Mouse (Mus musculus) intestine, embryonic 16.5 days (tissue): ENCODE measurements around the gene Ubox5. TPM values are rescaled to one million over a fixed set of nuclear protein-coding genes. Genes with fewer than 3 reads are reported as not detected.
A peak's percentile ranks its signal among the peaks of the same experiment; 100 is the strongest.

Source experiments
- ATAC-seq: fragments of 200-750 bp; cut with Nextera tagmentation; 2 replicates; pipeline ENCODE4 v1.8.0; 2017; ENCODE audit warnings: moderate TSS enrichment, moderate library complexity
- H3K27ac ChIP-seq: fragments of 300-500 bp; sonication (generic); 2 replicates; pipeline ENCODE4 v1.5.1; 2014; ENCODE audit warnings: mild to moderate bottlenecking, low read length
- H3K27me3 ChIP-seq: fragments of 300-500 bp; sonication (generic); replicated peaks from 2 replicates; pipeline ENCODE4 v1.6.1; 2014; ENCODE audit warnings: low read length, control low read depth, mixed read lengths; ENCODE audit not compliant: control insufficient read depth, insufficient read depth
- H3K36me3 ChIP-seq: fragments of 300-500 bp; sonication (generic); 2 replicates; pipeline ENCODE4 v1.6.1; 2014; ENCODE audit warnings: low read length, control low read depth; ENCODE audit not compliant: control insufficient read depth, insufficient read depth
- H3K4me1 ChIP-seq: fragments of 300-500 bp; sonication (generic); 2 replicates; pipeline ENCODE4 v1.6.1; 2014; ENCODE audit warnings: low read length, control low read depth, mixed read lengths; ENCODE audit not compliant: control insufficient read depth, insufficient read depth
- H3K4me2 ChIP-seq: fragments of 300-500 bp; sonication (generic); 2 replicates; pipeline ENCODE4 v1.6.1; 2014; ENCODE audit warnings: low read depth, low read length, control low read depth
- H3K4me3 ChIP-seq: fragments of 300-500 bp; sonication (generic); 2 replicates; pipeline ENCODE4 v1.5.1; 2014; ENCODE audit warnings: mild to moderate bottlenecking, low read length
- H3K9ac ChIP-seq: fragments of 300-500 bp; sonication (generic); 2 replicates; pipeline ENCODE4 v1.6.1; 2014; ENCODE audit warnings: low read depth, low read length
- H3K9me3 ChIP-seq: fragments of 300-500 bp; sonication (generic); 2 replicates; pipeline ENCODE4 v1.6.1; 2016; ENCODE audit warnings: low read length, control low read depth; ENCODE audit not compliant: control insufficient read depth
- WGBS: fragments of 180-500 bp; shearing (Covaris S2); extraction: QIAGEN DNeasy Blood & Tissue Kit; methylation state at CpG from one replicate; pipeline ENCODE4 v1.1.7; 2014; 5-methylcytosine and 5-hydroxymethylcytosine counted together
- polyA plus RNA-seq: library from polyadenylated mRNA; unstranded; fragments of >200 nt; fragmentation: Nextera tagmentation; extraction: Ambion mirVana; gene quantifications from 2 replicates; pipeline ENCODE4 v1.2.1, GENCODE M21; 2015

The Ubox5 gene
- polyA plus RNA-seq, 1 experiment from 2014 or later, result 12.0 TPM

GRCm38 (mm10) chr2:130638101-130638611, 8.3 kb upstream of the Ubox5 start:
- peak; percentile 85 for ATAC-seq
- Histone ChIP-seq H3K4me1 (peaks cover 28% of the 10 kb centered on the region), H3K9me3 (no peaks in the 10 kb centered on the region)

GRCm38 (mm10) chr2:130635847-130636246, 6.0 kb upstream of the Ubox5 start:
- Histone ChIP-seq H3K27me3 (peaks cover 11% of the 10 kb centered on the region), H3K9ac (peak overlapping the region; percentile 64), H3K36me3 (no peaks in the 10 kb centered on the region), H3K27ac (peak overlapping the region; percentile 47; the same call in 1 of the 2 replicates), H3K4me3 (peak overlapping the region; percentile 42), H3K4me2 (peak overlapping the region; percentile 64), H3K9me3 (no peaks in the 10 kb centered on the region), H3K4me1 (peaks cover 24% of the 10 kb centered on the region)
- no peak for ATAC-seq
- 28% methylated on average over 21 of the region's 21 CpGs for WGBS

More at GRCm38 (mm10) chr2:130638101-130638611, 8.3 kb upstream of the Ubox5 start:
- peak overlapping the region; percentile 51 for H3K4me3 ChIP-seq
- peak overlapping the region; percentile 55 for H3K4me2 ChIP-seq
- H3K9ac ChIP-seq, result peak overlapping the region; percentile 69
- peak overlapping the region; percentile 95 for H3K27ac ChIP-seq
- 25% methylated on average over 16 of the region's 16 CpGs for WGBS
- no peaks in the 10 kb centered on the region for H3K36me3 ChIP-seq
- peaks cover 11% of the 10 kb centered on the region for H3K27me3 ChIP-seq

GRCm38 (mm10) chr2:130634739-130635411, 5.0 kb upstream of the Ubox5 start:
- WGBS, result 16% methylated on average over 38 of the region's 38 CpGs
- ATAC-seq, result no peak
- peak overlapping the region; percentile 42 for H3K4me3 ChIP-seq
- peaks cover 11% of the 10 kb centered on the region for H3K27me3 ChIP-seq
- peaks cover 24% of the 10 kb centered on the region for H3K4me1 ChIP-seq
- no peak overlapping the region; the same call in 1 of the 2 replicates for H3K27ac ChIP-seq
- peak overlapping the region; percentile 64 for H3K9ac ChIP-seq
- no peaks in the 10 kb centered on the region for H3K9me3 ChIP-seq
- peak overlapping the region; percentile 64 for H3K4me2 ChIP-seq
- no peaks in the 10 kb centered on the region for H3K36me3 ChIP-seq

GRCm38 (mm10) chr2:130634006-130634738, 4.3 kb upstream of the Ubox5 start:
- peaks cover 24% of the 10 kb centered on the region for H3K4me1 ChIP-seq
- H3K4me3 ChIP-seq, result peak overlapping the region; percentile 42; the same call in 1 of the 2 replicates
- H3K9ac ChIP-seq, result peak overlapping the region; percentile 64
- WGBS, result 36% methylated on average over 14 of the region's 14 CpGs
- H3K27ac ChIP-seq, result no peak overlapping the region
- no peak for ATAC-seq
- peak overlapping the region; percentile 64 for H3K4me2 ChIP-seq
- no peaks in the 10 kb centered on the region for H3K9me3 ChIP-seq
- no peaks in the 10 kb centered on the region for H3K36me3 ChIP-seq
- peaks cover 11% of the 10 kb centered on the region for H3K27me3 ChIP-seq

GRCm38 (mm10) chr2:130632887-130633675, 3.2 kb upstream of the Ubox5 start:
- Histone ChIP-seq H3K4me1 (peaks cover 31% of the 10 kb centered on the region), H3K9ac (no peak overlapping the region), H3K4me3 (no peak overlapping the region), H3K36me3 (no peaks in the 10 kb centered on the region), H3K27me3 (peaks cover 11% of the 10 kb centered on the region), H3K27ac (no peak overlapping the region), H3K4me2 (no peak overlapping the region), H3K9me3 (no peaks in the 10 kb centered on the region)
- WGBS, result 64% methylated on average over 5 of the region's 5 CpGs
- no peak for ATAC-seq

- H3K27ac ChIP-seq, result no peak overlapping the region
- no peak overlapping the region for H3K4me3 ChIP-seq
- ATAC-seq, result no peak
- 66% methylated on average over 1 of the region's 1 CpGs for WGBS
- no peaks in the 10 kb centered on the region for H3K9me3 ChIP-seq
- no peak overlapping the region for H3K4me2 ChIP-seq
- no peak overlapping the region for H3K9ac ChIP-seq
- H3K27me3 ChIP-seq, result peaks cover 11% of the 10 kb centered on the region
- H3K36me3 ChIP-seq, result no peaks in the 10 kb centered on the region
- H3K4me1 ChIP-seq, result peaks cover 31% of the 10 kb centered on the region
Measured at GRCm38 (mm10) chr2:130632416-130632815, 2.6 kb upstream of the Ubox5 start.

GRCm38 (mm10) chr2:130629080-130629838, 579 bp downstream of the Ubox5 start:
- Histone ChIP-seq H3K9me3 (no peaks in the 10 kb centered on the region), H3K36me3 (no peaks in the 10 kb centered on the region), H3K27me3 (peaks cover 3% of the 10 kb centered on the region), H3K4me1 (peaks cover 9% of the 10 kb centered on the region), H3K27ac (peak overlapping the region; percentile 73), H3K4me2 (peak overlapping the region; percentile 72), H3K9ac (peak overlapping the region; percentile 95), H3K4me3 (peak overlapping the region; percentile 97)
- 2% methylated on average over 37 of the region's 37 CpGs for WGBS
- ATAC-seq, result peak; percentile 68

- no peak for ATAC-seq
- 56% methylated on average over 3 of the region's 3 CpGs for WGBS
- H3K4me2 ChIP-seq, result peak overlapping the region; percentile 72; the same call in 1 of the 2 replicates
- no peak overlapping the region for H3K9ac ChIP-seq
- peak overlapping the region; percentile 97 for H3K4me3 ChIP-seq
- H3K36me3 ChIP-seq, result 0 out of 2 replicates have a peak, but pooled peaks cover under 1% of the 10 kb centered on the region
- H3K4me1 ChIP-seq, result peaks cover 8% of the 10 kb centered on the region
- H3K27ac ChIP-seq, result no peak overlapping the region
- H3K27me3 ChIP-seq, result no peaks in the 10 kb centered on the region
- H3K9me3 ChIP-seq, result no peaks in the 10 kb centered on the region
Measured at GRCm38 (mm10) chr2:130628424-130628823, 1.4 kb downstream of the Ubox5 start.
